Mouse (Mus musculus) MEL-GATA-1-ER (cell line): ENCODE data around the gene Zfyve16.

Experiments used
- DNase-seq: peaks from one replicate; pipeline ENCODE4 v3.0.0-alpha.2; 2012; ENCODE audit warnings: low read depth; ENCODE audit errors: extremely low read depth

Gene Zfyve16

DNA sequence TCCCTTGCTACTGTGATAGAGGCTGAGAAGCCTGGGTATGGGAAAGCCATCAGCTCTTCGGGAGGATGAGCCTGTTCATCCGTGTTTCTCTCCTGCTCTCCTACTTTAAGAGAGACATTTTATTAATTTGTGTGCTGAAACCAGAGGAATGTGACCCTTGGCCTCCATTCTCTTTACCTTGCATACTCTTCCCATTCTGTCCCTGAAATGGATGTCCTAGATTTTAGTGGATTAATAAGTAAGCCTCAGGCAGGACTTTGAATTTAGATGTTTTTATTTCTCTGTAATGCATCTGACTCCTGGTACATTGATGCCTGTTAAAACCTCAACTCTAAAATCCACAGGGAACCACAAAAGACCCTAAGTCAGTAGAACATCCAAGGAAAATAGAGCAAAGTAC, 61.3 kb downstream of the Zfyve16 start:
- DNase-seq: no peak

DNA sequence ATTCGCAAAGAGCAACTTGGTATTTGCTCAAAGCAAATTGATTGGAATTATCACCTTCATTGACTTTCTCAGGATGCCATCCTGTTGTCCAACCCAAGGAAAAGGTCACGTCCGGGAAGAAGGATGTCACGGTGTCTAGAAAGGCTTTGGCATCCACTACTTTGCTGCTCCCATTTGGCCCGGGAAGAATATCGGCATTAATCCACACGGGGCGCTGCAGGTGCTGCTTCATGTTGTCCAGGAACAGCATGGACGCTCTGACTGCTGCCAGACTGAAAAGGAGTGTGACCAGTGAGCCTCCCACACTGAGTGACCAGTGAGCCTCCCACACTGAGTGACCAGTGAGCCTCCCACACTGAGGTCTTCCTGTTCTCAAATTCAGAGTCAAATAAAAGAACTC, 62.8 kb downstream of the Zfyve16 start:
- DNase-seq: no peak

GRCm38 (mm10) chr13:92464698-92465097, 66.0 kb downstream of the Zfyve16 start:
- DNase-seq: no peak

- DNase-seq: no peak
Measured at GRCm38 (mm10) chr13:92446872-92447271, 83.8 kb downstream of the Zfyve16 start.

DNA sequence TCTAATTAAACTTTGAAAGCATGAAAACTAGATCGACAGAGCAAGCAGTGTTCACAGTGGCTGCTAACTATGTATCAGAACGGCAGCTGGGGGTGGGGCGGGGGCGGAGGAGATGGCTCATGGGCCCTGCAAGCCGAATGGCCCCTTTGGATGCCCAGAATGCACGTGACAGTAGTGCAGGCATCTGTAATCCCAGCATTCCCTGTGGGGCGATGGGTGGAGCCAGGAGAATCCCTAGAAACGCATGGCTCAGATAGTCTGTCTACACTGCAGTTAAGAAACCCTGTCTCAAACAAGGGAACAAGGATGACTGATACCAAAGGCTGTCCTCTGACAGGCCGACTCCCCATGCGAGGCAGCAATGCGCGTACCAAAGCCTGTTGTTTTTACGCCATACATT, 90.4 kb downstream of the Zfyve16 start:
- no peak for DNase-seq

DNA sequence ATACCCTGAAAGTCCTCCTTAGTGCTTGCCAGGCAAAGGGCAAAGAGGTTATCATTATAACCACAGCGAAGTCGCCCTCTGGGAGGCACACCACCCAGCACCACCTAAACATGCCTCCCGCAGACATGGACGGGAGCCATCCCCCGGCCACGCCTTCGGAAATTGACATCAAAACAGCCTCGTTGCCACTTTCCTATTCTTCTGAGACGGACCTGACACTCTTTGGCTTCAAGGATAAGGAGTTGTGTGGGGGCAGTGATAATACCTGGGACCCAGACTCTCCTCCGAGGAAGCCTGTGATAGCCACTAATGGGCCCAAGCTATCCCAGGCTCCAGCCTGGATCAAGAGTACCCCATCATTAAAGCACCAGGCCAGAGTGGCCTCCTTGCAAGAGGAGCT, 92.0 kb downstream of the Zfyve16 start:
- no peak for DNase-seq
